Mouse (Mus musculus): ENCODE measurements around the gene Tldc2.

GRCm38 (mm10) chr2:157095005-157095755, 8.3 kb downstream of the Tldc2 start:
- TF ChIP-seq CTCF (IDR thresholded peaks at IDR 0.05; ENCODE audit: borderline replicate concordance, insufficient read depth, low read length) (peak; percentile 95), POLR2A (IDR thresholded peaks at IDR 0.05; ENCODE audit: low read depth, low read length) (no peak)
